Mouse (Mus musculus) forebrain, embryonic 12.5 days (tissue): Measurements from ENCODE around the gene Tada1. TPM values are rescaled to one million over a fixed set of nuclear protein-coding genes. Genes with fewer than 3 reads are reported as not detected.

ENCODE experiments used
- ATAC-seq: fragments of 200-750 bp; cut with Nextera tagmentation; 2 replicates; pipeline ENCODE4 v1.8.0; 2017; ENCODE audit warnings: moderate TSS enrichment; ENCODE audit not compliant: low FRiP score
- H3K27ac ChIP-seq: fragments of 300-500 bp; sonication (generic); 2 replicates; pipeline ENCODE4 v1.5.1; 2016; ENCODE audit warnings: mild to moderate bottlenecking
- H3K27me3 ChIP-seq: fragments of 300-500 bp; sonication (generic); 2 replicates; pipeline ENCODE4 v1.6.1; 2016; ENCODE audit warnings: mild to moderate bottlenecking
- H3K36me3 ChIP-seq: fragments of 300-500 bp; sonication (generic); replicated peaks from 2 replicates; pipeline ENCODE4 v1.6.1; 2016; ENCODE audit warnings: mild to moderate bottlenecking
- H3K4me1 ChIP-seq: fragments of 300-500 bp; sonication (generic); 2 replicates; pipeline ENCODE4 v1.6.1; 2016
- H3K4me2 ChIP-seq: fragments of 300-500 bp; sonication (generic); 2 replicates; pipeline ENCODE4 v1.6.1; 2016; ENCODE audit warnings: mild to moderate bottlenecking, moderate library complexity
- H3K4me3 ChIP-seq: fragments of 300-500 bp; sonication (generic); replicated peaks from 2 replicates; pipeline ENCODE4 v1.5.1; 2016; ENCODE audit warnings: mild to moderate bottlenecking
- H3K9ac ChIP-seq: fragments of 300-500 bp; sonication (generic); 2 replicates; pipeline ENCODE4 v1.6.1; 2016; ENCODE audit warnings: mild to moderate bottlenecking
- H3K9me3 ChIP-seq: fragments of 300-500 bp; sonication (generic); 2 replicates; pipeline ENCODE4 v1.6.1; 2016
- WGBS: fragments of 180-500 bp; shearing (Covaris S2); methylation state at CpG from one replicate; pipeline ENCODE4 v1.1.7; 2016; 5-methylcytosine and 5-hydroxymethylcytosine counted together
- polyA plus RNA-seq: library from polyadenylated mRNA; unstranded; fragments of >200 nt; fragmentation: Nextera tagmentation; extraction: Ambion mirVana; gene quantifications from 2 replicates; pipeline ENCODE4 v1.2.1, GENCODE M21; 2016

Gene Tada1
- polyA plus RNA-seq, 1 experiment from 2014 or later, result 63.0 TPM

GRCm38 (mm10) chr1:166360896-166361295 is 18.0 kb upstream of the Tada1 start:
- Histone ChIP-seq H3K4me3 (no peak overlapping the region), H3K4me2 (no peak overlapping the region), H3K9ac (no peak overlapping the region), H3K36me3 (no peaks in the 10 kb centered on the region), H3K27ac (no peak overlapping the region), H3K4me1 (peaks cover 2% of the 10 kb centered on the region; the same call in 1 of the 2 replicates), H3K27me3 (no peaks in the 10 kb centered on the region), H3K9me3 (no peaks in the 10 kb centered on the region)
- 84% methylated on average over 5 of the region's 5 CpGs for WGBS
- ATAC-seq, result no peak

- ATAC-seq, result no peak
- no peaks in the 10 kb centered on the region for H3K9me3 ChIP-seq
- no peak overlapping the region for H3K4me3 ChIP-seq
- no peak overlapping the region for H3K4me2 ChIP-seq
- no peaks in the 10 kb centered on the region for H3K36me3 ChIP-seq
- no peaks in the 10 kb centered on the region for H3K27me3 ChIP-seq
- 75% methylated on average over 3 of the region's 3 CpGs for whole genome bisulfite sequencing
- no peak overlapping the region for H3K27ac ChIP-seq
- H3K4me1 ChIP-seq, result peaks cover 2% of the 10 kb centered on the region; the same call in 1 of the 2 replicates
- H3K9ac ChIP-seq, result no peak overlapping the region
Measured at GRCm38 (mm10) chr1:166361842-166362241, 17.1 kb upstream of the Tada1 start.

- H3K4me3 ChIP-seq, result no peak overlapping the region
- H3K4me2 ChIP-seq, result no peak overlapping the region
- ATAC-seq, result no peak
- H3K27me3 ChIP-seq, result no peaks in the 10 kb centered on the region
- H3K36me3 ChIP-seq, result no peaks in the 10 kb centered on the region
- H3K9me3 ChIP-seq, result no peaks in the 10 kb centered on the region
- H3K4me1 ChIP-seq, result peaks cover 2% of the 10 kb centered on the region; the same call in 1 of the 2 replicates
- WGBS, result 88% methylated on average over 3 of the region's 3 CpGs
- no peak overlapping the region for H3K9ac ChIP-seq
- no peak overlapping the region for H3K27ac ChIP-seq
Measured at GRCm38 (mm10) chr1:166362659-166363058, 16.2 kb upstream of the Tada1 start.

- H3K36me3 ChIP-seq, result no peaks in the 10 kb centered on the region
- H3K27ac ChIP-seq, result no peak overlapping the region
- no peak overlapping the region for H3K4me2 ChIP-seq
- H3K9me3 ChIP-seq, result no peaks in the 10 kb centered on the region
- no peak overlapping the region for H3K4me3 ChIP-seq
- ATAC-seq, result no peak
- H3K9ac ChIP-seq, result no peak overlapping the region
- H3K4me1 ChIP-seq, result peaks cover 2% of the 10 kb centered on the region; the same call in 1 of the 2 replicates
- no peaks in the 10 kb centered on the region for H3K27me3 ChIP-seq
Measured at GRCm38 (mm10) chr1:166363122-166363521, 15.8 kb upstream of the Tada1 start.

GRCm38 (mm10) chr1:166377171-166377570 is 1.7 kb upstream of the Tada1 start:
- H3K4me3 ChIP-seq, result no peak overlapping the region
- H3K9me3 ChIP-seq, result no peaks in the 10 kb centered on the region

GRCm38 (mm10) chr1:166378431-166379012 is 375 bp upstream of the Tada1 start:
- peak overlapping the region; percentile 98 for H3K9ac ChIP-seq
- ATAC-seq, result no peak
- peaks cover 14% of the 10 kb centered on the region for H3K36me3 ChIP-seq
- H3K4me3 ChIP-seq, result peak overlapping the region; percentile 98
- peak overlapping the region; percentile 67 for H3K4me2 ChIP-seq
- H3K27ac ChIP-seq, result peak overlapping the region; percentile 89; the same call in 1 of the 2 replicates
- 6% methylated on average over 21 of the region's 21 CpGs for WGBS
- H3K9me3 ChIP-seq, result no peaks in the 10 kb centered on the region
- peaks cover 21% of the 10 kb centered on the region for H3K4me1 ChIP-seq
- H3K27me3 ChIP-seq, result no peaks in the 10 kb centered on the region

More at GRCm38 (mm10) chr1:166377171-166377570, 1.7 kb upstream of the Tada1 start:
- H3K9ac ChIP-seq, result no peak overlapping the region
- H3K4me1 ChIP-seq, result peaks cover 21% of the 10 kb centered on the region
- WGBS, result 76% methylated on average over 6 of the region's 6 CpGs
- H3K4me2 ChIP-seq, result no peak overlapping the region
- ATAC-seq, result no peak
- H3K27ac ChIP-seq, result no peak overlapping the region
- H3K36me3 ChIP-seq, result 0 out of 2 replicates have a peak, but pooled peaks cover 2% of the 10 kb centered on the region
- H3K27me3 ChIP-seq, result no peaks in the 10 kb centered on the region

- no peaks in the 10 kb centered on the region for H3K9me3 ChIP-seq
- peaks cover 26% of the 10 kb centered on the region for H3K36me3 ChIP-seq
- peak overlapping the region; percentile 98 for H3K9ac ChIP-seq
- peak overlapping the region; percentile 98 for H3K4me3 ChIP-seq
- H3K27me3 ChIP-seq, result no peaks in the 10 kb centered on the region
- under 1% methylated on average over 41 of the region's 41 CpGs for WGBS
- H3K4me1 ChIP-seq, result peaks cover 21% of the 10 kb centered on the region
- H3K27ac ChIP-seq, result peak overlapping the region; percentile 89
- H3K4me2 ChIP-seq, result peak overlapping the region; percentile 67
- peak; percentile 54 for ATAC-seq
Measured at GRCm38 (mm10) chr1:166379630-166380231, 834 bp downstream of the Tada1 start.

GRCm38 (mm10) chr1:166381336-166381735 is 2.4 kb downstream of the Tada1 start:
- no peak for ATAC-seq
- Histone ChIP-seq H3K4me3 (no peak overlapping the region), H3K4me2 (0 out of 2 replicates have a peak overlapping the region, but pooled peaks have one; percentile 67), H3K27me3 (no peaks in the 10 kb centered on the region), H3K9ac (no peak overlapping the region), H3K9me3 (no peaks in the 10 kb centered on the region), H3K27ac (no peak overlapping the region), H3K36me3 (peaks cover 42% of the 10 kb centered on the region), H3K4me1 (peaks cover 21% of the 10 kb centered on the region)
- WGBS, result 88% methylated on average over 10 of the region's 10 CpGs

GRCm38 (mm10) chr1:166381821-166382220 is 2.9 kb downstream of the Tada1 start:
- Histone ChIP-seq H3K9ac (no peak overlapping the region), H3K27me3 (no peaks in the 10 kb centered on the region), H3K36me3 (peaks cover 47% of the 10 kb centered on the region), H3K4me3 (no peak overlapping the region), H3K27ac (no peak overlapping the region), H3K9me3 (no peaks in the 10 kb centered on the region), H3K4me1 (peaks cover 21% of the 10 kb centered on the region), H3K4me2 (no peak overlapping the region)
- no peak for ATAC-seq
- 86% methylated on average over 5 of the region's 5 CpGs for WGBS

GRCm38 (mm10) chr1:166382626-166383025 is 3.7 kb downstream of the Tada1 start:
- Histone ChIP-seq H3K4me1 (peaks cover 21% of the 10 kb centered on the region), H3K4me3 (no peak overlapping the region), H3K4me2 (no peak overlapping the region), H3K9me3 (no peaks in the 10 kb centered on the region), H3K27me3 (no peaks in the 10 kb centered on the region), H3K27ac (no peak overlapping the region), H3K9ac (no peak overlapping the region), H3K36me3 (peaks cover 55% of the 10 kb centered on the region)
- 91% methylated on average over 4 of the region's 4 CpGs for WGBS
- ATAC-seq, result no peak

- WGBS, result 93% methylated on average over 10 of the region's 10 CpGs
- no peaks in the 10 kb centered on the region for H3K9me3 ChIP-seq
- ATAC-seq, result no peak
Measured at GRCm38 (mm10) chr1:166384614-166385013, 5.7 kb downstream of the Tada1 start.

GRCm38 (mm10) chr1:166385431-166385830 is 6.5 kb downstream of the Tada1 start:
- H3K9me3 ChIP-seq, result no peaks in the 10 kb centered on the region
- H3K4me3 ChIP-seq, result no peak overlapping the region
- no peak overlapping the region for H3K9ac ChIP-seq
- H3K4me1 ChIP-seq, result peaks cover 15% of the 10 kb centered on the region
- no peaks in the 10 kb centered on the region for H3K27me3 ChIP-seq
- 86% methylated on average over 5 of the region's 5 CpGs for WGBS
- H3K36me3 ChIP-seq, result peaks cover 82% of the 10 kb centered on the region
- 0 out of 2 replicates have a peak overlapping the region, but pooled peaks have one; percentile 31 for H3K27ac ChIP-seq
- H3K4me2 ChIP-seq, result no peak overlapping the region
- no peak for ATAC-seq

More at GRCm38 (mm10) chr1:166384614-166385013, 5.7 kb downstream of the Tada1 start:
- no peak overlapping the region for H3K9ac ChIP-seq
- no peak overlapping the region for H3K4me3 ChIP-seq
- peaks cover 18% of the 10 kb centered on the region for H3K4me1 ChIP-seq
- H3K27me3 ChIP-seq, result no peaks in the 10 kb centered on the region
- H3K4me2 ChIP-seq, result no peak overlapping the region
- peaks cover 74% of the 10 kb centered on the region for H3K36me3 ChIP-seq
- no peak overlapping the region for H3K27ac ChIP-seq

- WGBS, result 92% methylated on average over 11 of the region's 11 CpGs
- H3K9ac ChIP-seq, result no peak overlapping the region
- 0 out of 2 replicates have a peak, but pooled peaks have one; percentile 36 for ATAC-seq
- H3K36me3 ChIP-seq, result peaks cover 97% of the 10 kb centered on the region
- H3K9me3 ChIP-seq, result no peaks in the 10 kb centered on the region
- no peaks in the 10 kb centered on the region for H3K27me3 ChIP-seq
- H3K4me2 ChIP-seq, result no peak overlapping the region
- no peaks in the 10 kb centered on the region for H3K4me1 ChIP-seq
- no peak overlapping the region for H3K4me3 ChIP-seq
- H3K27ac ChIP-seq, result no peak overlapping the region
Measured at GRCm38 (mm10) chr1:166388511-166388910, 9.6 kb downstream of the Tada1 start.
